Mouse (Mus musculus) CH12.LX (cell line): ENCODE data around the gene Madd. TPM values are rescaled to one million over a fixed set of nuclear protein-coding genes. Genes with fewer than 3 reads are reported as not detected.

Experiments used
- DNase-seq: peaks from one replicate; pipeline ENCODE4 v3.0.0-alpha.2; 2013; ENCODE audit errors: extremely low read depth
- H3K27ac ChIP-seq: 2 replicates; pipeline ENCODE4 v1.5.1; 2012; ENCODE audit warnings: low read depth, mild to moderate bottlenecking, control low read depth, moderate library complexity; ENCODE audit not compliant: insufficient read depth
- H3K27me3 ChIP-seq: replicated peaks from 2 replicates; pipeline ENCODE3; 2012; ENCODE audit warnings: inconsistent platforms
- H3K36me3 ChIP-seq, 2 experiments: replicated peaks in 1 of 2; 2 replicates each; pipeline versions ENCODE3 to v1.6.1; 2012; ENCODE audit warnings: inconsistent platforms in 1 of 2, low read length in 1 of 2, mild to moderate bottlenecking in 1 of 2, mixed read lengths in 1 of 2, moderate library complexity in 1 of 2; ENCODE audit not compliant: control insufficient read depth in 1 of 2, insufficient read depth in 1 of 2
- H3K4me1 ChIP-seq, 2 experiments: 2 replicates each; pipeline ENCODE4 v1.6.1; 2012; ENCODE audit warnings: inconsistent platforms in 1 of 2, moderate library complexity in 1 of 2; ENCODE audit not compliant: insufficient read depth in 2 of 2, control insufficient read depth in 1 of 2
- H3K4me2 ChIP-seq: 2 replicates; pipeline ENCODE4 v1.6.1; 2012; ENCODE audit warnings: low read depth, mild to moderate bottlenecking, control low read depth; ENCODE audit not compliant: poor library complexity, insufficient read depth, severe bottlenecking
- H3K4me3 ChIP-seq, 3 experiments: fragments of 150-350 bp in 1 of 3; sonication (generic) in 1 of 3; replicated peaks in 1 of 3; 2 replicates each; pipeline versions ENCODE3 to v1.5.1; 2011 to 2012; ENCODE audit warnings: low read depth in 2 of 3, low read length in 2 of 3, mild to moderate bottlenecking in 2 of 3, moderate library complexity in 2 of 3, control low read depth in 1 of 3, improper control_type of control experiment in 1 of 3, inconsistent platforms in 1 of 3, mixed read lengths in 1 of 3; ENCODE audit not compliant: poor library complexity in 1 of 3
- H3K79me2 ChIP-seq: replicated peaks from 2 replicates; pipeline ENCODE4 v1.6.1; 2012; ENCODE audit warnings: mild to moderate bottlenecking, moderate library complexity; ENCODE audit not compliant: control insufficient read depth, poor library complexity, insufficient read depth, severe bottlenecking; ENCODE audit errors: extremely low read depth
- H3K9ac ChIP-seq: 2 replicates; pipeline ENCODE4 v1.6.1; 2012; ENCODE audit warnings: low read depth, mild to moderate bottlenecking, control low read depth, moderate library complexity; ENCODE audit not compliant: insufficient read depth
- H3K9me3 ChIP-seq: replicated peaks from 2 replicates; pipeline ENCODE3; 2012; ENCODE audit warnings: low read length, inconsistent platforms, mixed read lengths
- BHLHE40 ChIP-seq: IDR thresholded peaks from 2 replicates; pipeline ENCODE4 v1.6.1; 2011; ENCODE audit warnings: mild to moderate bottlenecking, low read depth, low read length, improper control_type of control experiment
- CHD1 ChIP-seq: IDR thresholded peaks from 2 replicates; pipeline ENCODE4 v1.6.1; 2012; ENCODE audit warnings: low read depth, low read length, improper control_type of control experiment, inconsistent platforms
- ELF1 ChIP-seq: IDR thresholded peaks from 2 replicates; pipeline ENCODE4 v1.6.1; 2014; ENCODE audit warnings: low read depth, mild to moderate bottlenecking, inconsistent platforms, low read length, improper control_type of control experiment
- EP300 ChIP-seq: IDR thresholded peaks from 2 replicates; pipeline ENCODE4 v1.6.1; 2011; ENCODE audit warnings: low read length, improper control_type of control experiment
- ETS1 ChIP-seq: conservative IDR thresholded peaks from 2 replicates; pipeline ENCODE4 v1.6.1; 2012; ENCODE audit warnings: low read depth, mild to moderate bottlenecking, inconsistent platforms, low read length, improper control_type of control experiment, moderate library complexity
- IRF4 ChIP-seq: IDR thresholded peaks from 2 replicates; pipeline ENCODE4 v1.6.1; 2014; ENCODE audit warnings: low read depth, mild to moderate bottlenecking, inconsistent platforms, low read length, improper control_type of control experiment
- MAFK ChIP-seq: IDR thresholded peaks from 2 replicates; pipeline ENCODE4 v1.6.1; 2011; ENCODE audit warnings: low read length, improper control_type of control experiment; ENCODE audit not compliant: insufficient replicate concordance
- MAX ChIP-seq: IDR thresholded peaks from 2 replicates; pipeline ENCODE4 v1.6.1; 2011; ENCODE audit warnings: low read length, improper control_type of control experiment
- MEF2A ChIP-seq: IDR thresholded peaks from 2 replicates; pipeline ENCODE4 v1.6.1; 2014; ENCODE audit warnings: low read depth, mild to moderate bottlenecking, inconsistent platforms, low read length, improper control_type of control experiment, borderline replicate concordance
- PAX5 ChIP-seq: IDR thresholded peaks from 2 replicates; pipeline ENCODE4 v1.6.1; 2012; ENCODE audit warnings: low read length, inconsistent platforms, mixed read lengths
- SIN3A ChIP-seq: IDR thresholded peaks from 2 replicates; pipeline ENCODE4 v1.6.1; 2012; ENCODE audit warnings: low read length, improper control_type of control experiment, inconsistent platforms
- SMC3 ChIP-seq: IDR thresholded peaks from 2 replicates; pipeline ENCODE4 v1.6.1; 2011; ENCODE audit warnings: low read depth, low read length, improper control_type of control experiment
- USF2 ChIP-seq: conservative IDR thresholded peaks from 2 replicates; pipeline ENCODE4 v1.6.1; 2011; ENCODE audit warnings: low read depth, low read length, improper control_type of control experiment
- dilution Hi-C: fragments of 300-500 bp; cut with MboI; formaldehyde crosslinking; loops from 2 replicates; pipeline ENCODE4 v1.14.3; 2020; ENCODE audit warnings: low sequenced_read_pairs; ENCODE audit not compliant: extremely low pct_unique_long_range_greater_than_20kb, extremely low pct_ligation_motif_present
- in situ Hi-C: fragments of 300-500 bp; cut with MboI; formaldehyde crosslinking; loops from 3 replicates; pipeline ENCODE4 v1.14.3; 2019; ENCODE audit warnings: low sequenced_read_pairs, low pct_ligation_motif_present, low pct_unique_long_range_greater_than_20kb, mixed read lengths
- polyA plus RNA-seq: library from polyadenylated mRNA; unstranded; fragments of >175 nt; gene quantifications from 2 replicates; pipeline ENCODE4 v1.2.1, GENCODE M21; 2012; ENCODE audit warnings: low read depth; ENCODE audit not compliant: insufficient read length
- total RNA-seq, 2 experiments: library from RNA; depleted of rRNA; stranded (reverse); fragments of 300-350 nt in 1 of 2; fragments of >200 nt in 1 of 2; gene quantifications; 2 replicates each; pipeline ENCODE4 v1.2.3; 2012 to 2014

The Madd gene
- total and polyA plus RNA-seq, 3 experiments, result 4.8 to 15.6 (median 14.6) TPM

- dilution Hi-C loops, result no loop called here
- no peaks in the 10 kb centered on the region for H3K79me2 ChIP-seq
- in situ Hi-C loops, result no loop called here
- H3K4me1 ChIP-seq, result peaks cover 0 to 3% of the 10 kb centered on the region in 2 experiments; a peak in 1 of 4 replicates
- TF ChIP-seq EP300 (no peak), BHLHE40 (no peak), IRF4 (no peak), SMC3 (no peak), ETS1 (no peak)
- H3K27ac ChIP-seq, result no peak overlapping the region
- DNase-seq, result no peak
- peaks cover 29 to 53% of the 10 kb centered on the region in 2 experiments for H3K36me3 ChIP-seq
- no peaks in the 10 kb centered on the region for H3K9me3 ChIP-seq
- H3K4me2 ChIP-seq, result no peak overlapping the region
- no peak overlapping the region for H3K4me3 ChIP-seq
- no peaks in the 10 kb centered on the region for H3K27me3 ChIP-seq
- H3K9ac ChIP-seq, result no peak overlapping the region
Measured at GRCm38 (mm10) chr2:91118647-91119046, 65.0 kb downstream of the Madd start.

- no peak within 1 kb of the TSS for H3K9ac ChIP-seq
- no peak within 1 kb of the TSS for H3K4me2 ChIP-seq
- no peaks in the 10 kb centered on the region for H3K27me3 ChIP-seq
- no peak for DNase-seq
- H3K79me2 ChIP-seq, result no peaks in the 10 kb centered on the region
- peaks cover 0 to 3% of the 10 kb centered on the region in 2 experiments; a peak in 1 of 4 replicates for H3K4me1 ChIP-seq
- in situ Hi-C loops, result no loop called here
- H3K4me3 ChIP-seq, result no peak within 1 kb of the TSS
- no peaks in the 10 kb centered on the region for H3K9me3 ChIP-seq
- peaks cover 38 to 58% of the 10 kb centered on the region in 2 experiments for H3K36me3 ChIP-seq
- no peak for TF ChIP-seq ELF1
- no peak for TF ChIP-seq CHD1
- no peak for TF ChIP-seq MAFK
- TF ChIP-seq MEF2A, result no peak
- no peak for TF ChIP-seq USF2
- no peak within 1 kb of the TSS for H3K27ac ChIP-seq
- dilution Hi-C loops, result no loop called here
Measured at GRCm38 (mm10) chr2:91117585-91118275, 65.9 kb downstream of the Madd start, which contains the start of gene Mybpc3. Gene Mybpc3 (plus strand): TSS chr2:91118144.

GRCm38 (mm10) chr2:91116842-91117241 is 66.8 kb downstream of the Madd start:
- TF ChIP-seq ELF1 (no peak), MAX (no peak), PAX5 (no peak), SIN3A (no peak), CHD1 (no peak)
- Histone ChIP-seq H3K27me3 (no peaks in the 10 kb centered on the region), H3K36me3 (peaks cover 47 to 67% of the 10 kb centered on the region in 2 experiments), H3K9ac (no peak overlapping the region), H3K4me3 (no peak overlapping the region), H3K9me3 (no peaks in the 10 kb centered on the region), H3K4me1 (peaks cover 0 to 4% of the 10 kb centered on the region in 2 experiments; a peak in 1 of 4 replicates), H3K27ac (no peak overlapping the region), H3K4me2 (no peak overlapping the region), H3K79me2 (no peaks in the 10 kb centered on the region)
- no peak for DNase-seq
- dilution Hi-C loops (no loop called here), in situ Hi-C loops (no loop called here)
